Mouse (Mus musculus): ENCODE data around the gene Mfsd5. TPM values are rescaled to one million over a fixed set of nuclear protein-coding genes. Genes with fewer than 3 reads are reported as not detected.

The Mfsd5 gene
- polyA plus RNA-seq, 1 experiment, result 57.8 TPM

DNA sequence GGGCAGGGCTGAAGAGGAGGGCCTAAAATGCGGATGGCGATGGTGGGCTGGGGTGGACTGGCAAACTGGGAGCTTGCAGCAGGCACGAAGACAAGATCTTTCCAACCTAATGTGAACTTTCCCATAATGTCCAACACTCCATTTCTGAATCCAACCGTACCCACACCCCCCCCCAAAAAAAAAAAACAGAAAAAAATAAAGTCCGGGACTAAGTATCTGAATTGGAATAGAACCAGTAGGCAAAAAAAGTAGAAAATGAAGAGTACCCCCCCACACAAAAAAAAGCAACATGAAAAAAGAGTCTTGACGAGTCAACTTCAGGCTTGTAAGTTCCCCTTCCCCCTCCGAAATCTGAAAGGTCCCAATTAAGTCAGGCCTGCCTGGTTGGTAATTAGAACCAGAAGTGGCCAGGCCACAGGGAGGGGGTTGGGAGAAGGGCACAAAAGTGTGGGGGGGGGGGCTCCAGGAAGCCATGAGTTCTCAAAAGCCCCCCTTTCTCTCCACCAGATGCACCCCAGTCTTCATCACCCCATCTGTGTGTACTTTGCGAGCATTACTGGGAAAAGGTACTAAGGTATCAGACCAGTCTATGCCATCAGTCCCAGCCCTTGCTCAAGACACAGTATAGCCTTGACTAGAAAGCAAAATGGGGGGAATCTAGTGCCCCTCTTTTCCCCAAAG is 31.0 kb upstream of the Mfsd5 start:
- Histone ChIP-seq H3K27ac (ENCODE audit: insufficient read depth, low read length) (peak overlapping the region; percentile 77), H3K36me3 (ENCODE audit: control insufficient read depth, insufficient read depth, low read length) (no peaks in the 10 kb centered on the region), H3K4me1 (ENCODE audit: control insufficient read depth, insufficient read depth, insufficient read length) (peaks cover 8% of the 10 kb centered on the region), H3K27me3 (ENCODE audit: control insufficient read depth, insufficient read depth, low read length) (peaks cover 11% of the 10 kb centered on the region), H3K4me3 (ENCODE audit: extremely low read depth, insufficient read depth, insufficient read length) (peak overlapping the region; percentile 54; the same call in 1 of the 2 replicates)
- WGBS, result 13% methylated on average over 8 of the region's 8 CpGs
- TF ChIP-seq CTCF (IDR thresholded peaks at IDR 0.05; ENCODE audit: extremely low read depth, insufficient read depth, insufficient read length, insufficient replicate concordance), result no peak
- no peak for TF ChIP-seq POLR2A (IDR thresholded peaks at IDR 0.05; ENCODE audit: low read depth, low read length)
- DNase-seq (ENCODE audit: low read depth in 1 of 2, low spot score in 2 of 2), result no peak

DNA sequence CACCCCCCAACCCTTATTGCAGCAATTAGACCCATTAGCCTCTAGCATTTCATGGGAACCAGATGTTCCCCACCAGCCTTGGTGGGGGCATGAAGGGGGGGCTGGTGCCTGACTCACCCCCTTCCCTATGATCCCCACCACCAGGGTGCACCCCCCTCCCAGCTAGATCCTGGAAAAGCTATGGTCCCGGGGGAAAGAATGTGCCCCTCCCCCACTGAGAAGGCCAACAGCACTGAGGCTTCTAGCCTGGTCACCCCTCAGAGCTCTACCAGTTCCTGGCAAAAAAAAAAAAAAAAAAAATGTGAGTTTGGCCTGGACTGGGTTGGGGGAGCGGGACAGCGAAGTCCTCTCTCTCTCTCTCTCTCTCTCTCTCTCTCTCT is 30.5 kb upstream of the Mfsd5 start:
- Histone ChIP-seq H3K36me3 (ENCODE audit: control insufficient read depth, insufficient read depth, low read length) (no peaks in the 10 kb centered on the region), H3K4me3 (ENCODE audit: extremely low read depth, insufficient read depth, insufficient read length) (no peak overlapping the region), H3K27me3 (ENCODE audit: control insufficient read depth, insufficient read depth, low read length) (peaks cover 11% of the 10 kb centered on the region), H3K27ac (ENCODE audit: insufficient read depth, low read length) (no peak overlapping the region), H3K4me1 (ENCODE audit: control insufficient read depth, insufficient read depth, insufficient read length) (peaks cover 7% of the 10 kb centered on the region)
- TF ChIP-seq CTCF (IDR thresholded peaks at IDR 0.05; ENCODE audit: extremely low read depth, insufficient read depth, insufficient read length, insufficient replicate concordance) (no peak), POLR2A (IDR thresholded peaks at IDR 0.05; ENCODE audit: low read depth, low read length) (no peak)
- WGBS, result 35% methylated on average over 3 of the region's 3 CpGs
- no peak for DNase-seq (ENCODE audit: low read depth in 1 of 2, low spot score in 2 of 2)

DNA sequence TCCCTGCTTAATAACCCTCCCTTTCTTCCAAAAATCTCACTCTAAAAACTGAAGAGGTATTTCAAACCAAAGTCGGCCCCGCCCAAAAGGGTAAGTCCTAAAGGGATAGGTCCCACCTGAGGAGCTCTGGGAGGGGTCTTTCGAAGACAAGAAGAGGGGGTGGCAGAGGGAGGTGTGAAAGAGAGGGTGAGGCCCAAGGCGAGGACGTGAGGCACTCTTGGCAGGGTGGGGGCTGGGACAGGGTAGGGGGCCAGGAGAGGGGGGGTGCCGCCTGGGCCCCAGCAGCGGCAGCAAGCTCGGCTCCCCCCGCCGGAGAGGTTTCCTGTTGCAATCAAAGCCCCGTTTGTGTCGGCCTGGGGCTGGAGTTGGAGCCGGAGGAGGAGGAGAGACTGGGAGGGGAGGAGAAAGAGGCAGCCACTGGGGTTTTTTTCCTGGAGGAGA is 30.0 kb upstream of the Mfsd5 start:
- Histone ChIP-seq H3K4me1 (ENCODE audit: control insufficient read depth, insufficient read depth, insufficient read length) (peaks cover 7% of the 10 kb centered on the region), H3K36me3 (ENCODE audit: control insufficient read depth, insufficient read depth, low read length) (no peaks in the 10 kb centered on the region), H3K27ac (ENCODE audit: insufficient read depth, low read length) (no peak overlapping the region), H3K4me3 (ENCODE audit: extremely low read depth, insufficient read depth, insufficient read length) (no peak overlapping the region), H3K27me3 (ENCODE audit: control insufficient read depth, insufficient read depth, low read length) (peaks cover 11% of the 10 kb centered on the region)
- no peak for TF ChIP-seq CTCF (IDR thresholded peaks at IDR 0.05; ENCODE audit: extremely low read depth, insufficient read depth, insufficient read length, insufficient replicate concordance)
- TF ChIP-seq POLR2A (IDR thresholded peaks at IDR 0.05; ENCODE audit: low read depth, low read length), result no peak
- no peak for DNase-seq (ENCODE audit: low read depth in 1 of 2, low spot score in 2 of 2)
- WGBS, result 21% methylated on average over 13 of the region's 13 CpGs

DNA sequence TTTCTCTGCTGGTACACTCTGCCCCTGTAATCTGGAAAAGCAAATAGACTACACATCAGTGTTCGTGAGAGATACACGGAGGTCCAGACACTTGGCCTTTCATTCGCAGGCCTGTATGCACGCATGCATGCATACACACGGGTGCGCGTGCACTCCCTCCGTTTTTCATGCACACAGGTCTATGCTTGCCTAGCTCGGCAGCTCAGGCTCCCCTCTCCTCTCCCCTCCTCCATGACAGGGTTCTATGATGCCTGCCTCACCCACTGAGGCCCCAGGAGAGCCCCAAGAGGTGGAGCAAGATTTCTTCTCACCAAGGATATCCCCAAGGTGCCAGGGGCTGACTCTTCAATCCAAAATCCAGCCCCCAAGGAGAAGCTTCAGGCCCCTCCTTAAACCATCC is 29.3 kb upstream of the Mfsd5 start:
- WGBS, result 80% methylated on average over 9 of the region's 9 CpGs
- TF ChIP-seq CTCF (IDR thresholded peaks at IDR 0.05; ENCODE audit: extremely low read depth, insufficient read depth, insufficient read length, insufficient replicate concordance) (no peak), POLR2A (IDR thresholded peaks at IDR 0.05; ENCODE audit: low read depth, low read length) (no peak)
- Histone ChIP-seq H3K36me3 (ENCODE audit: control insufficient read depth, insufficient read depth, low read length) (no peaks in the 10 kb centered on the region), H3K27me3 (ENCODE audit: control insufficient read depth, insufficient read depth, low read length) (peaks cover 11% of the 10 kb centered on the region), H3K4me3 (ENCODE audit: extremely low read depth, insufficient read depth, insufficient read length) (no peak overlapping the region), H3K4me1 (ENCODE audit: control insufficient read depth, insufficient read depth, insufficient read length) (peaks cover 7% of the 10 kb centered on the region), H3K27ac (ENCODE audit: insufficient read depth, low read length) (no peak overlapping the region)
- DNase-seq (ENCODE audit: low read depth in 1 of 2, low spot score in 2 of 2), result no peak

DNA sequence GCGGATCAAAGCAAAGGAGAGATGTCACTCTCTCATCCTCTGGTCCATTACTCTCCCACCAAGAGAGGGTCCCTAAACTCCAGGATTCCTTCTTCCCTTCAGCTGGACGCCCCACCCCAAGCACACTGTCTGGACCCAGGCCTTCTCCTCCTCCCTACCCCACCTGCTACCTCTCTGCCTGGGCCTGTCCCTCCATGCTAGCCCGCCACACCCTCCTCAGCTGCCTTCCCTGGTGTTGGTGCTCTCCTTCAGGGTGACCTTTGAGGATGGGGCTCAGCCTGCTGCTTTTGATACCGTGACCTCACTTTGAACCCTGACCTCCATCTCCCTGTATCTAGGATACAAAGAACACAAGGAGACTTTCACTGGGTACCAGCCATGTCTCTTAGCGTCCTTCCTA is 28.7 kb upstream of the Mfsd5 start:
- DNase-seq (ENCODE audit: low read depth in 1 of 2, low spot score in 2 of 2), result no peak
- H3K36me3 ChIP-seq (ENCODE audit: control insufficient read depth, insufficient read depth, low read length), result no peaks in the 10 kb centered on the region
- H3K27ac ChIP-seq (ENCODE audit: insufficient read depth, low read length), result no peak overlapping the region
- H3K4me1 ChIP-seq (ENCODE audit: control insufficient read depth, insufficient read depth, insufficient read length), result peaks cover 7% of the 10 kb centered on the region
- no peak overlapping the region for H3K4me3 ChIP-seq (ENCODE audit: extremely low read depth, insufficient read depth, insufficient read length)
- WGBS, result 85% methylated on average over 5 of the region's 5 CpGs
- peaks cover 11% of the 10 kb centered on the region for H3K27me3 ChIP-seq (ENCODE audit: control insufficient read depth, insufficient read depth, low read length)
- TF ChIP-seq CTCF (IDR thresholded peaks at IDR 0.05; ENCODE audit: extremely low read depth, insufficient read depth, insufficient read length, insufficient replicate concordance) (no peak), POLR2A (IDR thresholded peaks at IDR 0.05; ENCODE audit: low read depth, low read length) (no peak)

DNA sequence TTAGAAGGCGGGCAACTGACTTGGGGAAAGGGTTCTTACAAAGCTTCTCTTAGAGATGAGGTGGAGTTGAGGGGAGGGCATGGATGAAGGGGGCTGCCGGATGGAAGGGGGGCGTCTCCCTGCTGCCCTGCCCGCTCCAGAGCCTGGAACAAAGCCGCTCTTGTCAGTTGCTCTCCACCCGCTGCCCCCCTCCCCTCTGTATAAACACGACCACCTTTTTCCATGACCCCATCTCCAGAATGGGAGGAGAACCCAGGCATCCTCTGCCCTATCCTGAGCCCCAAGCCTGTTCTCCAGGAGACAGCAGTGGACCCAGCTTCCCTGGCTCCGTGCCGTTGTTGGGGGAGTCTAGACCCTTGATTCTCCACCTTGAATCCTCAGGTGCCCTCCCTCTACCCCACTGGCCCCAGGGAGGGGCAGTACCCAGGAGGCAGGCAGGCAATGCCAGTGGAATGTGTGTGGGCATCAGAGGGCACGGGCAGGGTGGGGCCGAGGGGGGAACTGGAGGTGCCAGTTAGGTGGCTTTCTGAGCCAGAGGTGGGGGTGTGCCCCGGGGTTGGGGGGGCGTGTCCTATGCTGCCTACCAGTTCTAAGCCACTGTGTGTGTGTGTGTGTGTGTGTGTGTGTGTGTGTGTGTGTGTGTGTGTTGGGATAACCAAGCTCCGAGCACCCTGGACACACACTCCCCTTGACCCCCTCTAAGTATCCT is 23.6 kb upstream of the Mfsd5 start:
- WGBS, result 78% methylated on average over 14 of the region's 14 CpGs
- peaks cover 3% of the 10 kb centered on the region; the same call in 1 of the 2 replicates for H3K4me1 ChIP-seq (ENCODE audit: control insufficient read depth, insufficient read depth, insufficient read length)
- H3K27ac ChIP-seq (ENCODE audit: insufficient read depth, low read length), result no peak overlapping the region
- DNase-seq (ENCODE audit: low read depth in 1 of 2, low spot score in 2 of 2), result no peak
- H3K4me3 ChIP-seq (ENCODE audit: extremely low read depth, insufficient read depth, insufficient read length), result no peak overlapping the region
- H3K27me3 ChIP-seq (ENCODE audit: control insufficient read depth, insufficient read depth, low read length), result peaks cover 11% of the 10 kb centered on the region
- H3K36me3 ChIP-seq (ENCODE audit: control insufficient read depth, insufficient read depth, low read length), result no peaks in the 10 kb centered on the region
- TF ChIP-seq POLR2A (IDR thresholded peaks at IDR 0.05; ENCODE audit: low read depth, low read length) (no peak), CTCF (IDR thresholded peaks at IDR 0.05; ENCODE audit: extremely low read depth, insufficient read depth, insufficient read length, insufficient replicate concordance) (no peak)
